In the genomic region with DNA sequence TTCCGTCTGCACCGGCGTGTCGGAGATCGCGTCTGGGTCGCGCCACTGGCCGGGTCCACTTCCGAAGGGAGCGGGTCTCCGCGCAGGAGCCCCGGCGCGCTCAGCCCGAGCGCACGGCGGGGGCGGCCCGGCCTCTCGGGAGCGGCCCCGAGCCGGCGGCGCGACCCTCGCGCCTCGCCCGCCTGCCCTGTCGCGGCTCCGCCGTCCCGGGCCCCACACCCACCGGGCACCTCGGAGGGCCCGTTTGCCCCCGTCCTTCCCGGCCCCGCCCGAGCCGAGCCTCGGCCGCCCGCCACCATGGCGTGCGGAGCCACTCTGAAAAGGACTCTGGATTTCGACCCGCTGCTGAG, we compare ENCODE assay signal across 8 mouse cellular contexts. TPM values are rescaled to one million over a fixed set of nuclear protein-coding genes. Genes with fewer than 3 reads are reported as not detected.
DNase-seq lines count a peak whose midpoint lies in the region; ATAC-seq and TF ChIP-seq lines count a peak whose summit lies in the region.

TSS of gene Akirin2 (plus strand) at position 190 of the 350 bp plus-strand sequence.

- no peaks in the 10 kb centered on the region for H3K9me3 ChIP-seq in liver, postnatal 0 days (ENCODE audit: low read length)

- TF ChIP-seq EP300 in liver, postnatal 0 days (IDR thresholded peaks at IDR 0.05; ENCODE audit: low read depth) = no peak

- H3K27me3 ChIP-seq in liver, postnatal 0 days (ENCODE audit: insufficient read depth, low read length) = no peaks in the 10 kb centered on the region

- peak within 1 kb of the TSS; percentile 97 for H3K4me3 ChIP-seq in liver, postnatal 0 days (ENCODE audit: low read depth, low read length)

- under 1% methylated on average over 49 of the region's 53 CpGs for WGBS in liver, postnatal 0 days (ENCODE audit: insufficient replicate concordance)

- DNase-seq in left cerebral cortex, adult 18-20 months (ENCODE audit: low spot score in 2 of 2) = no peak
- DNase-seq in left cerebral cortex, adult 11 months (ENCODE audit: low spot score) = no peak
- DNase-seq in adrenal gland, postnatal 4 days (ENCODE audit: low spot score in 2 of 2) = peak; percentile 19
- peak; percentile 48 for DNase-seq in gastrocnemius, postnatal 10 days
- no peak for DNase-seq in liver, postnatal 0 days
- DNase-seq in frontal cortex, postnatal 36 days (ENCODE audit: low spot score in 2 of 2) = no peak
- DNase-seq in frontal cortex, postnatal 14 days (ENCODE audit: low spot score in 2 of 2) = no peak

- no peak for TF ChIP-seq CTCF in liver, postnatal 0 days (IDR thresholded peaks at IDR 0.05; ENCODE audit: low read depth)

- peak; percentile 33 for ATAC-seq in inflammation-experienced regulatory T-cells, adult 6 months
- peak; percentile 69 for ATAC-seq in liver, postnatal 0 days

- peak within 1 kb of the TSS; percentile 99 for H3K9ac ChIP-seq in liver, postnatal 0 days (replicated peaks)

- peaks cover 13% of the 10 kb centered on the region for H3K4me1 ChIP-seq in liver, postnatal 0 days (ENCODE audit: insufficient read depth)

- peaks cover 2% of the 10 kb centered on the region; the same call in 1 of the 2 replicates for H3K36me3 ChIP-seq in liver, postnatal 0 days (replicated peaks; ENCODE audit: insufficient read depth, low read length)

- peak within 1 kb of the TSS; percentile 94 for H3K27ac ChIP-seq in liver, postnatal 0 days (ENCODE audit: low read depth)

- H3K4me2 ChIP-seq in liver, postnatal 0 days (ENCODE audit: low read depth, low read length) = peak within 1 kb of the TSS; percentile 81

RNA-seq across cellular contexts. Expression of gene Akirin2, which starts in this region (rescaled TPM):
- total RNA-seq in left cerebral cortex, adult 18-20 months (2021) = 100 to 1,000 TPM; 111 to 112 TPM
- 10 to 100 TPM; 85.7 to 87.0 TPM for total RNA-seq in adrenal gland, postnatal 4 days (2021)
- 10 to 100 TPM; 59.6 to 71.3 TPM for total RNA-seq in gastrocnemius, postnatal 10 days (2021)
- 10 to 100 TPM in 2 of 3 experiments, 1 to 10 TPM in 1; 9.2 to 14.9 (median 11.9) TPM for polyA plus RNA-seq in inflammation-experienced regulatory T-cells, adult 6 months (2017; shearing (Covaris generic))
- polyA plus RNA-seq in liver, postnatal 0 days (2015; fragmentation: Nextera tagmentation; extraction: Ambion mirVana) = 21.0 and 23.3 TPM in 2 replicates

Comparison
In these comparisons a context has a peak if more than half of its experiments do, and no peak if none do; other contexts are left out.
1. DNase-seq: peak in adrenal gland, postnatal 4 days (2 of 2) and gastrocnemius, postnatal 10 days (single experiment); none in left cerebral cortex, adult 18-20 months (0 of 2), left cerebral cortex, adult 11 months (single experiment), liver, postnatal 0 days (single experiment), frontal cortex, postnatal 36 days (0 of 2) and frontal cortex, postnatal 14 days (0 of 2).